Mouse (Mus musculus) heart, postnatal 0 days (tissue): ENCODE results near the gene Vamp8. TPM values are rescaled to one million over a fixed set of nuclear protein-coding genes. Genes with fewer than 3 reads are reported as not detected.

ENCODE experiments used
- ATAC-seq: fragments of 200-750 bp; cut with Nextera tagmentation; 2 replicates; pipeline ENCODE4 v1.8.0; 2017; ENCODE audit warnings: low read depth, moderate number of reproducible peaks, moderate library complexity; ENCODE audit not compliant: insufficient read depth
- DNase-seq: peaks from one replicate; pipeline ENCODE4 v3.0.0-alpha.2; 2016; ENCODE audit warnings: low spot score
- H3K27ac ChIP-seq: fragments of 300-500 bp; sonication (generic); 2 replicates; pipeline ENCODE4 v1.5.1; 2014; ENCODE audit warnings: low read depth, mild to moderate bottlenecking
- H3K27me3 ChIP-seq: fragments of 300-500 bp; sonication (generic); 2 replicates; pipeline ENCODE4 v1.6.1; 2014; ENCODE audit warnings: low read length, mixed read lengths; ENCODE audit not compliant: control insufficient read depth, insufficient read depth
- H3K36me3 ChIP-seq: fragments of 300-500 bp; sonication (generic); replicated peaks from 2 replicates; pipeline ENCODE4 v1.6.1; 2014; ENCODE audit warnings: low read length, mixed read lengths; ENCODE audit not compliant: control insufficient read depth, insufficient read depth
- H3K4me1 ChIP-seq: fragments of 300-500 bp; sonication (generic); 2 replicates; pipeline ENCODE4 v1.6.1; 2014; ENCODE audit warnings: antibody characterized with exemption; ENCODE audit not compliant: control insufficient read depth, insufficient read depth
- H3K4me2 ChIP-seq: fragments of 300-500 bp; sonication (generic); 2 replicates; pipeline ENCODE4 v1.6.1; 2014; ENCODE audit warnings: low read depth, mild to moderate bottlenecking, low read length, moderate library complexity
- H3K4me3 ChIP-seq: fragments of 300-500 bp; sonication (generic); 2 replicates; pipeline ENCODE4 v1.5.1; 2014; ENCODE audit warnings: low read depth, low read length
- H3K9ac ChIP-seq: fragments of 300-500 bp; sonication (generic); replicated peaks from 2 replicates; pipeline ENCODE4 v1.6.1; 2014; ENCODE audit warnings: low read depth, low read length, mixed read lengths
- H3K9me3 ChIP-seq: fragments of 300-500 bp; sonication (generic); replicated peaks from 2 replicates; pipeline ENCODE4 v1.6.1; 2016; ENCODE audit warnings: low read length; ENCODE audit not compliant: control insufficient read depth
- CTCF ChIP-seq: IDR thresholded peaks from 2 replicates; pipeline ENCODE4 v1.5.1; 2016; ENCODE audit warnings: antibody characterized with exemption, control low read depth, low read depth
- EP300 ChIP-seq: IDR thresholded peaks from 2 replicates; pipeline ENCODE4 v1.6.1; 2016; ENCODE audit warnings: antibody characterized with exemption, low read depth
- WGBS: fragments of 180-500 bp; shearing (Covaris S2); extraction: QIAGEN DNeasy Blood & Tissue Kit; methylation state at CpG from one replicate; pipeline ENCODE4 v1.1.7; 2014; 5-methylcytosine and 5-hydroxymethylcytosine counted together
- polyA plus RNA-seq: library from polyadenylated mRNA; unstranded; fragments of >200 nt; fragmentation: Nextera tagmentation; extraction: Ambion mirVana; gene quantifications from 2 replicates; pipeline ENCODE4 v1.2.1, GENCODE M21; 2015
- total RNA-seq: library from RNA; depleted of rRNA; stranded (reverse); fragments of >200 nt; gene quantifications from 2 replicates; pipeline ENCODE4 v1.2.3, GENCODE M21; 2014; ENCODE audit warnings: low replicate concordance

The Vamp8 gene
- total and polyA plus RNA-seq, 2 experiments from 2014 or later: 69.8 to 174 TPM

GRCm38 (mm10) chr6:72383142-72383820 lies 7.2 kb downstream of the Vamp8 start:
- no peak for TF ChIP-seq EP300
- TF ChIP-seq CTCF: no peak
- Histone ChIP-seq H3K4me3 (no peak overlapping the region), H3K4me2 (no peak overlapping the region), H3K27ac (no peak overlapping the region), H3K4me1 (0 out of 2 replicates have a peak, but pooled peaks cover 9% of the 10 kb centered on the region), H3K9me3 (no peaks in the 10 kb centered on the region), H3K27me3 (no peaks in the 10 kb centered on the region), H3K36me3 (peaks cover 32% of the 10 kb centered on the region), H3K9ac (no peak overlapping the region)
- ATAC-seq (no peak), DNase-seq (no peak)
- 83% methylated on average over 6 of the region's 6 CpGs for WGBS

GRCm38 (mm10) chr6:72382494-72382893 lies 8.0 kb downstream of the Vamp8 start:
- ATAC-seq: no peak
- Histone ChIP-seq H3K27ac (no peak overlapping the region), H3K9ac (no peak overlapping the region), H3K4me3 (no peak overlapping the region), H3K36me3 (peaks cover 30% of the 10 kb centered on the region), H3K27me3 (no peaks in the 10 kb centered on the region), H3K4me1 (0 out of 2 replicates have a peak, but pooled peaks cover 9% of the 10 kb centered on the region), H3K4me2 (no peak overlapping the region), H3K9me3 (no peaks in the 10 kb centered on the region)
- no peak for TF ChIP-seq CTCF
- TF ChIP-seq EP300: no peak
- WGBS: 73% methylated on average over 6 of the region's 6 CpGs
- DNase-seq: peak; percentile 20

GRCm38 (mm10) chr6:72380131-72380770 lies 10.3 kb downstream of the Vamp8 start, which contains the start of gene Vamp5:
Gene Vamp5 (minus strand): TSS chr6:72380468.
- Histone ChIP-seq H3K9ac (peak within 1 kb of the TSS; percentile 80), H3K36me3 (peaks cover 17% of the 10 kb centered on the region), H3K27me3 (no peaks in the 10 kb centered on the region), H3K9me3 (no peaks in the 10 kb centered on the region), H3K27ac (peak within 1 kb of the TSS; percentile 95), H3K4me3 (peak within 1 kb of the TSS; percentile 73), H3K4me2 (peak within 1 kb of the TSS; percentile 69), H3K4me1 (0 out of 2 replicates have a peak, but pooled peaks cover 9% of the 10 kb centered on the region)
- TF ChIP-seq EP300 (no peak), CTCF (peak; percentile 39; the same call in 1 of the 2 replicates)
- ATAC-seq (peak; percentile 89), DNase-seq (peak; percentile 80)
- WGBS: under 1% methylated on average over 49 of the region's 49 CpGs

GRCm38 (mm10) chr6:72379377-72380130 lies 10.9 kb downstream of the Vamp8 start:
- H3K9me3 ChIP-seq: no peaks in the 10 kb centered on the region
- peak overlapping the region; percentile 95 for H3K27ac ChIP-seq
- H3K9ac ChIP-seq: peak overlapping the region; percentile 80
- WGBS: 35% methylated on average over 7 of the region's 7 CpGs
- ATAC-seq: no peak
- H3K27me3 ChIP-seq: no peaks in the 10 kb centered on the region
- DNase-seq: no peak
- TF ChIP-seq EP300 (no peak), CTCF (no peak)
- 0 out of 2 replicates have a peak, but pooled peaks cover 9% of the 10 kb centered on the region for H3K4me1 ChIP-seq
- H3K4me3 ChIP-seq: peak overlapping the region; percentile 73
- H3K4me2 ChIP-seq: peak overlapping the region; percentile 69
- H3K36me3 ChIP-seq: peaks cover 10% of the 10 kb centered on the region; the same call in 1 of the 2 replicates

GRCm38 (mm10) chr6:72378510-72379234 lies 11.8 kb downstream of the Vamp8 start:
- no peak for DNase-seq
- Histone ChIP-seq H3K4me3 (peak overlapping the region; percentile 73; the same call in 1 of the 2 replicates), H3K9ac (no peak overlapping the region), H3K4me1 (0 out of 2 replicates have a peak, but pooled peaks cover 17% of the 10 kb centered on the region), H3K27ac (peak overlapping the region; percentile 95; the same call in 1 of the 2 replicates), H3K27me3 (no peaks in the 10 kb centered on the region), H3K9me3 (no peaks in the 10 kb centered on the region), H3K4me2 (peak overlapping the region; percentile 69), H3K36me3 (0 out of 2 replicates have a peak, but pooled peaks cover 5% of the 10 kb centered on the region)
- 84% methylated on average over 8 of the region's 8 CpGs for WGBS
- TF ChIP-seq CTCF (no peak), EP300 (no peak)
- ATAC-seq: no peak
